Mouse (Mus musculus): ENCODE data around the gene Cfap299. TPM values are rescaled to one million over a fixed set of nuclear protein-coding genes. Genes with fewer than 3 reads are reported as not detected.

Gene Cfap299
- polyA plus RNA-seq, 1 experiment from 2014 or later = not detected

GRCm38 (mm10) chr5:98365340-98365739 is 36.2 kb downstream of the Cfap299 start:
- no peak overlapping the region for H3K9ac ChIP-seq (ENCODE audit: low read depth, low read length)
- WGBS (ENCODE audit: insufficient replicate concordance) = 74% methylated on average over 5 of the region's 5 CpGs
- no peak for ATAC-seq (replicated peaks; ENCODE audit: insufficient number of reproducible peaks, low FRiP score, low TSS enrichment)
- H3K4me2 ChIP-seq = no peak overlapping the region
- no peaks in the 10 kb centered on the region for H3K4me1 ChIP-seq (ENCODE audit: control insufficient read depth, insufficient read depth, low read length)
- H3K27me3 ChIP-seq (ENCODE audit: control insufficient read depth, insufficient read depth, low read length) = no peaks in the 10 kb centered on the region
- H3K4me3 ChIP-seq (ENCODE audit: low read depth, low read length) = no peak overlapping the region
- no peak overlapping the region for H3K27ac ChIP-seq (ENCODE audit: low read depth, low read length)
- H3K9me3 ChIP-seq (replicated peaks; ENCODE audit: control insufficient read depth, low read length) = no peaks in the 10 kb centered on the region
- no peaks in the 10 kb centered on the region for H3K36me3 ChIP-seq (ENCODE audit: control insufficient read depth, insufficient read depth, low read length)

GRCm38 (mm10) chr5:98368822-98369221 is 39.7 kb downstream of the Cfap299 start:
- H3K27me3 ChIP-seq (ENCODE audit: control insufficient read depth, insufficient read depth, low read length) = no peaks in the 10 kb centered on the region
- H3K36me3 ChIP-seq (ENCODE audit: control insufficient read depth, insufficient read depth, low read length) = no peaks in the 10 kb centered on the region
- no peaks in the 10 kb centered on the region for H3K4me1 ChIP-seq (ENCODE audit: control insufficient read depth, insufficient read depth, low read length)
- H3K4me3 ChIP-seq (ENCODE audit: low read depth, low read length) = no peak overlapping the region
- H3K9ac ChIP-seq (ENCODE audit: low read depth, low read length) = no peak overlapping the region
- H3K4me2 ChIP-seq = no peak overlapping the region
- 64% methylated on average over 4 of the region's 4 CpGs for WGBS (ENCODE audit: insufficient replicate concordance)
- H3K9me3 ChIP-seq (replicated peaks; ENCODE audit: control insufficient read depth, low read length) = no peaks in the 10 kb centered on the region
- no peak overlapping the region for H3K27ac ChIP-seq (ENCODE audit: low read depth, low read length)
- no peak for ATAC-seq (replicated peaks; ENCODE audit: insufficient number of reproducible peaks, low FRiP score, low TSS enrichment)

- Histone ChIP-seq H3K4me3 (ENCODE audit: low read depth, low read length) (no peak overlapping the region), H3K36me3 (ENCODE audit: control insufficient read depth, insufficient read depth, low read length) (no peaks in the 10 kb centered on the region), H3K27me3 (ENCODE audit: control insufficient read depth, insufficient read depth, low read length) (no peaks in the 10 kb centered on the region), H3K4me1 (ENCODE audit: control insufficient read depth, insufficient read depth, low read length) (no peaks in the 10 kb centered on the region), H3K27ac (ENCODE audit: low read depth, low read length) (no peak overlapping the region), H3K4me2 (no peak overlapping the region), H3K9me3 (replicated peaks; ENCODE audit: control insufficient read depth, low read length) (no peaks in the 10 kb centered on the region), H3K9ac (ENCODE audit: low read depth, low read length) (no peak overlapping the region)
- whole genome bisulfite sequencing (ENCODE audit: insufficient replicate concordance) = 66% methylated on average over 7 of the region's 7 CpGs
- ATAC-seq (replicated peaks; ENCODE audit: insufficient number of reproducible peaks, low FRiP score, low TSS enrichment) = no peak
Observed at GRCm38 (mm10) chr5:98369426-98369825, 40.3 kb downstream of the Cfap299 start.

- 79% methylated on average over 8 of the region's 8 CpGs for WGBS (ENCODE audit: insufficient replicate concordance)
- H3K36me3 ChIP-seq (ENCODE audit: control insufficient read depth, insufficient read depth, low read length) = no peaks in the 10 kb centered on the region
Observed at GRCm38 (mm10) chr5:98376058-98376798, 47.1 kb downstream of the Cfap299 start.

GRCm38 (mm10) chr5:98376799-98377090 is 47.6 kb downstream of the Cfap299 start:
- H3K9me3 ChIP-seq (replicated peaks; ENCODE audit: control insufficient read depth, low read length) = no peaks in the 10 kb centered on the region
- no peak overlapping the region for H3K9ac ChIP-seq (ENCODE audit: low read depth, low read length)
- H3K27me3 ChIP-seq (ENCODE audit: control insufficient read depth, insufficient read depth, low read length) = no peaks in the 10 kb centered on the region
- H3K27ac ChIP-seq (ENCODE audit: low read depth, low read length) = no peak overlapping the region
- H3K36me3 ChIP-seq (ENCODE audit: control insufficient read depth, insufficient read depth, low read length) = no peaks in the 10 kb centered on the region
- H3K4me3 ChIP-seq (ENCODE audit: low read depth, low read length) = no peak overlapping the region
- no peak overlapping the region for H3K4me2 ChIP-seq
- H3K4me1 ChIP-seq (ENCODE audit: control insufficient read depth, insufficient read depth, low read length) = no peaks in the 10 kb centered on the region
- 83% methylated on average over 4 of the region's 4 CpGs for WGBS (ENCODE audit: insufficient replicate concordance)
- ATAC-seq (replicated peaks; ENCODE audit: insufficient number of reproducible peaks, low FRiP score, low TSS enrichment) = no peak

More at GRCm38 (mm10) chr5:98376058-98376798, 47.1 kb downstream of the Cfap299 start:
- Histone ChIP-seq H3K27me3 (ENCODE audit: control insufficient read depth, insufficient read depth, low read length) (no peaks in the 10 kb centered on the region), H3K4me2 (no peak overlapping the region), H3K4me3 (ENCODE audit: low read depth, low read length) (no peak overlapping the region), H3K9ac (ENCODE audit: low read depth, low read length) (no peak overlapping the region), H3K27ac (ENCODE audit: low read depth, low read length) (no peak overlapping the region), H3K9me3 (replicated peaks; ENCODE audit: control insufficient read depth, low read length) (no peaks in the 10 kb centered on the region), H3K4me1 (ENCODE audit: control insufficient read depth, insufficient read depth, low read length) (no peaks in the 10 kb centered on the region)
- ATAC-seq (replicated peaks; ENCODE audit: insufficient number of reproducible peaks, low FRiP score, low TSS enrichment) = no peak

- Histone ChIP-seq H3K4me2 (no peak overlapping the region), H3K36me3 (ENCODE audit: control insufficient read depth, insufficient read depth, low read length) (no peaks in the 10 kb centered on the region), H3K4me1 (ENCODE audit: control insufficient read depth, insufficient read depth, low read length) (no peaks in the 10 kb centered on the region), H3K4me3 (ENCODE audit: low read depth, low read length) (no peak overlapping the region), H3K27me3 (ENCODE audit: control insufficient read depth, insufficient read depth, low read length) (no peaks in the 10 kb centered on the region), H3K9me3 (replicated peaks; ENCODE audit: control insufficient read depth, low read length) (no peaks in the 10 kb centered on the region), H3K9ac (ENCODE audit: low read depth, low read length) (no peak overlapping the region), H3K27ac (ENCODE audit: low read depth, low read length) (no peak overlapping the region)
- no peak for ATAC-seq (replicated peaks; ENCODE audit: insufficient number of reproducible peaks, low FRiP score, low TSS enrichment)
- WGBS (ENCODE audit: insufficient replicate concordance) = 83% methylated on average over 4 of the region's 4 CpGs
Observed at GRCm38 (mm10) chr5:98380360-98380759, 51.3 kb downstream of the Cfap299 start.

GRCm38 (mm10) chr5:98387054-98387453 is 58.0 kb downstream of the Cfap299 start:
- Histone ChIP-seq H3K4me3 (ENCODE audit: low read depth, low read length) (no peak overlapping the region), H3K9ac (ENCODE audit: low read depth, low read length) (no peak overlapping the region), H3K9me3 (replicated peaks; ENCODE audit: control insufficient read depth, low read length) (no peaks in the 10 kb centered on the region), H3K4me1 (ENCODE audit: control insufficient read depth, insufficient read depth, low read length) (no peaks in the 10 kb centered on the region), H3K36me3 (ENCODE audit: control insufficient read depth, insufficient read depth, low read length) (no peaks in the 10 kb centered on the region), H3K4me2 (no peak overlapping the region), H3K27me3 (ENCODE audit: control insufficient read depth, insufficient read depth, low read length) (no peaks in the 10 kb centered on the region), H3K27ac (ENCODE audit: low read depth, low read length) (no peak overlapping the region)
- ATAC-seq (replicated peaks; ENCODE audit: insufficient number of reproducible peaks, low FRiP score, low TSS enrichment) = no peak
- 57% methylated on average over 3 of the region's 3 CpGs for WGBS (ENCODE audit: insufficient replicate concordance)

- Histone ChIP-seq H3K27me3 (ENCODE audit: control insufficient read depth, insufficient read depth, low read length) (no peaks in the 10 kb centered on the region), H3K4me1 (ENCODE audit: control insufficient read depth, insufficient read depth, low read length) (no peaks in the 10 kb centered on the region), H3K9me3 (replicated peaks; ENCODE audit: control insufficient read depth, low read length) (no peaks in the 10 kb centered on the region), H3K36me3 (ENCODE audit: control insufficient read depth, insufficient read depth, low read length) (no peaks in the 10 kb centered on the region), H3K4me3 (ENCODE audit: low read depth, low read length) (no peak overlapping the region), H3K9ac (ENCODE audit: low read depth, low read length) (no peak overlapping the region), H3K4me2 (no peak overlapping the region), H3K27ac (ENCODE audit: low read depth, low read length) (no peak overlapping the region)
- 81% methylated on average over 1 of the region's 1 CpGs for WGBS (ENCODE audit: insufficient replicate concordance)
- no peak for ATAC-seq (replicated peaks; ENCODE audit: insufficient number of reproducible peaks, low FRiP score, low TSS enrichment)
Observed at GRCm38 (mm10) chr5:98402165-98402564, 73.1 kb downstream of the Cfap299 start.

- no peak for ATAC-seq (replicated peaks; ENCODE audit: insufficient number of reproducible peaks, low FRiP score, low TSS enrichment)
- H3K27me3 ChIP-seq (ENCODE audit: control insufficient read depth, insufficient read depth, low read length) = no peaks in the 10 kb centered on the region
- WGBS (ENCODE audit: insufficient replicate concordance) = 59% methylated on average over 2 of the region's 2 CpGs
Observed at GRCm38 (mm10) chr5:98410060-98410459, 81.0 kb downstream of the Cfap299 start.

More at GRCm38 (mm10) chr5:98410060-98410459, 81.0 kb downstream of the Cfap299 start:
- no peaks in the 10 kb centered on the region for H3K4me1 ChIP-seq (ENCODE audit: control insufficient read depth, insufficient read depth, low read length)
- no peaks in the 10 kb centered on the region for H3K9me3 ChIP-seq (replicated peaks; ENCODE audit: control insufficient read depth, low read length)
- H3K36me3 ChIP-seq (ENCODE audit: control insufficient read depth, insufficient read depth, low read length) = no peaks in the 10 kb centered on the region
- no peak overlapping the region for H3K9ac ChIP-seq (ENCODE audit: low read depth, low read length)
- no peak overlapping the region for H3K4me2 ChIP-seq
- no peak overlapping the region for H3K27ac ChIP-seq (ENCODE audit: low read depth, low read length)
- no peak overlapping the region for H3K4me3 ChIP-seq (ENCODE audit: low read depth, low read length)

All from heart, embryonic 11.5 days (tissue).